Mouse (Mus musculus) embryonic facial prominence, embryonic 10.5 days (tissue): ENCODE measurements around the gene Ptprg. TPM values are rescaled to one million over a fixed set of nuclear protein-coding genes. Genes with fewer than 3 reads are reported as not detected.

Experiments
- DNase-seq: peaks from one replicate; pipeline ENCODE4 v3.0.0-alpha.2; 2017; ENCODE audit warnings: low spot score
- H3K27ac ChIP-seq: fragments of 300-500 bp; sonication (generic); replicated peaks from 2 replicates; pipeline ENCODE4 v1.5.1; 2016; ENCODE audit warnings: mild to moderate bottlenecking
- H3K27me3 ChIP-seq: fragments of 300-500 bp; sonication (generic); replicated peaks from 2 replicates; pipeline ENCODE4 v1.6.1; 2016; ENCODE audit warnings: low read depth, mild to moderate bottlenecking; ENCODE audit not compliant: poor library complexity, severe bottlenecking
- H3K36me3 ChIP-seq: fragments of 300-500 bp; sonication (generic); replicated peaks from 2 replicates; pipeline ENCODE4 v1.6.1; 2016; ENCODE audit warnings: mild to moderate bottlenecking, moderate library complexity
- H3K4me1 ChIP-seq: fragments of 300-500 bp; sonication (generic); 2 replicates; pipeline ENCODE4 v1.6.1; 2016
- H3K4me3 ChIP-seq: fragments of 300-500 bp; sonication (generic); 2 replicates; pipeline ENCODE4 v1.5.1; 2016; ENCODE audit warnings: mild to moderate bottlenecking, moderate library complexity
- H3K9me3 ChIP-seq: fragments of 300-500 bp; sonication (generic); 2 replicates; pipeline ENCODE4 v1.6.1; 2016; ENCODE audit warnings: mild to moderate bottlenecking
- WGBS: fragments of 180-500 bp; shearing (Covaris S2); methylation state at CpG from one replicate; pipeline ENCODE4 v1.1.7; 2016; 5-methylcytosine and 5-hydroxymethylcytosine counted together
- polyA plus RNA-seq: library from polyadenylated mRNA; unstranded; fragments of >200 nt; fragmentation: Nextera tagmentation; extraction: Ambion mirVana; gene quantifications from 2 replicates; pipeline ENCODE4 v1.2.1, GENCODE M21; 2016

Ptprg gene
- polyA plus RNA-seq, 1 experiment from 2014 or later = 40.7 TPM

- no peak for DNase-seq
- no peak overlapping the region for H3K4me3 ChIP-seq
- no peak overlapping the region for H3K27ac ChIP-seq
- no peaks in the 10 kb centered on the region for H3K27me3 ChIP-seq
- WGBS = 88% methylated on average over 7 of the region's 7 CpGs
- no peaks in the 10 kb centered on the region for H3K9me3 ChIP-seq
- no peaks in the 10 kb centered on the region for H3K36me3 ChIP-seq
- H3K4me1 ChIP-seq = no peaks in the 10 kb centered on the region; the same call in 1 of the 2 replicates
Observed at GRCm38 (mm10) chr14:11637673-11638072, 84.3 kb downstream of the Ptprg start.

GRCm38 (mm10) chr14:11639366-11639765 lies 86.0 kb downstream of the Ptprg start:
- no peaks in the 10 kb centered on the region for H3K27me3 ChIP-seq
- DNase-seq = no peak
- H3K27ac ChIP-seq = no peak overlapping the region
- no peak overlapping the region for H3K4me3 ChIP-seq
- no peaks in the 10 kb centered on the region; the same call in 1 of the 2 replicates for H3K4me1 ChIP-seq
- WGBS = 93% methylated on average over 5 of the region's 5 CpGs
- no peaks in the 10 kb centered on the region for H3K9me3 ChIP-seq
- H3K36me3 ChIP-seq = no peaks in the 10 kb centered on the region

GRCm38 (mm10) chr14:11640372-11640771 lies 87.0 kb downstream of the Ptprg start:
- H3K27ac ChIP-seq = no peak overlapping the region
- no peaks in the 10 kb centered on the region; the same call in 1 of the 2 replicates for H3K4me1 ChIP-seq
- H3K4me3 ChIP-seq = no peak overlapping the region
- H3K27me3 ChIP-seq = no peaks in the 10 kb centered on the region
- DNase-seq = no peak
- H3K36me3 ChIP-seq = no peaks in the 10 kb centered on the region
- H3K9me3 ChIP-seq = no peaks in the 10 kb centered on the region

GRCm38 (mm10) chr14:11640996-11641395 lies 87.7 kb downstream of the Ptprg start:
- H3K27ac ChIP-seq = no peak overlapping the region
- H3K27me3 ChIP-seq = no peaks in the 10 kb centered on the region
- H3K9me3 ChIP-seq = no peaks in the 10 kb centered on the region
- H3K4me3 ChIP-seq = no peak overlapping the region
- WGBS = 83% methylated on average over 3 of the region's 3 CpGs
- no peaks in the 10 kb centered on the region; the same call in 1 of the 2 replicates for H3K4me1 ChIP-seq
- H3K36me3 ChIP-seq = no peaks in the 10 kb centered on the region
- DNase-seq = no peak

DNA sequence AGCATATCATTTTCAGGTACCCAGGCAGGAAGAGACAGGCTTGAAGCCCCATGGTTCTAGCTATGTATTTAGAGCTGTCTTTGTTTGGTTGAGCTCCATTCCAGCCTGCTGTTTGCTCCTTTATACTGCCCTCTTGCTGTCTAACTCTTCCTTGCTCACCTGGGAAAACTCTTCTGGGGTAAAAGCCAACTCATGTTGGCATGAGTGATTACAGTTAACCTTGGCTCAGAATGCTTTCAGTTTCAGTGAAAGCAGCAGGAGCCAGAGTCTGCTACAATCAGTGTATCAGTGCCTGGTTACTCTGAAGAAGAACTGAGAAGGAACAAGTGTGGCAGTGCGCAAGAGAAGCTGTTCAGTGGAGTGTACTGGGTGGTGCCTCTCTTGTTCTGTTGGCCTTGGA lies 89.6 kb downstream of the Ptprg start:
- Histone ChIP-seq H3K27ac (no peak overlapping the region), H3K36me3 (no peaks in the 10 kb centered on the region), H3K27me3 (no peaks in the 10 kb centered on the region), H3K4me1 (no peaks in the 10 kb centered on the region; the same call in 1 of the 2 replicates), H3K4me3 (no peak overlapping the region), H3K9me3 (no peaks in the 10 kb centered on the region)
- no peak for DNase-seq
- WGBS = 93% methylated on average over 1 of the region's 1 CpGs

- H3K9me3 ChIP-seq = no peaks in the 10 kb centered on the region
- DNase-seq = no peak
- WGBS = 78% methylated on average over 6 of the region's 6 CpGs
Observed at GRCm38 (mm10) chr14:11657374-11657773, 104.0 kb downstream of the Ptprg start.

DNA sequence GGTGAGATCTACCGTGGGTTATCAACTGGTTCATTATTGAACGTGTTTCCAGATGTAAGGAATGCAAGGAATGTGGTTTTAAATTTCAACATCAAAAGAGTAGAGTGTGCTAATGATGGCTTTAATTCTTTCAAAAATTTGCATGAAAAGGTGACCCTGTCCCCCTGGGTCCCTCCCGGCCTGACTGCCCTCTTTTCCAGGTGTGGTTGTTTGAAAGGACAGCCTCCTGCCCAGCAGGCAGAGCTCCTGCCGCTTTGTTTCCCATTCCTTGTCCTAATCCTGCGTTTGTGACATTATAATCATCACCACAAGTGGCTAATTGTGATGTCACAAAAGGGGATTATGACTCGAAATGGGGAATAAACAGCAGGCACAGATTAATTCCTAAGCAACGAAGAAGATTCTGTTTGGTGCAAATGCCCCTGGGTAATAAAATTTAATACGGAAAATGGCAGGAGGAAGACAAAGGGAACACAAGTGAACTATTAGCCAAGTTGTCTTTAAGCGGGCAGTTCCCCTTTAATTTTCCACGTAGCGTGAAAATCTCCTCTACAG lies 110.4 kb downstream of the Ptprg start:
- 8% methylated on average over 11 of the region's 11 CpGs for WGBS
- Histone ChIP-seq H3K4me3 (no peak overlapping the region), H3K36me3 (no peaks in the 10 kb centered on the region; the same call in 1 of the 2 replicates), H3K9me3 (no peaks in the 10 kb centered on the region), H3K27me3 (no peaks in the 10 kb centered on the region), H3K4me1 (peaks cover 55% of the 10 kb centered on the region), H3K27ac (no peak overlapping the region)
- DNase-seq = no peak

More at GRCm38 (mm10) chr14:11657374-11657773, 104.0 kb downstream of the Ptprg start:
- Histone ChIP-seq H3K27ac (no peak overlapping the region), H3K36me3 (no peaks in the 10 kb centered on the region; the same call in 1 of the 2 replicates), H3K4me3 (no peak overlapping the region), H3K4me1 (peaks cover 15% of the 10 kb centered on the region; the same call in 1 of the 2 replicates), H3K27me3 (no peaks in the 10 kb centered on the region)

DNA sequence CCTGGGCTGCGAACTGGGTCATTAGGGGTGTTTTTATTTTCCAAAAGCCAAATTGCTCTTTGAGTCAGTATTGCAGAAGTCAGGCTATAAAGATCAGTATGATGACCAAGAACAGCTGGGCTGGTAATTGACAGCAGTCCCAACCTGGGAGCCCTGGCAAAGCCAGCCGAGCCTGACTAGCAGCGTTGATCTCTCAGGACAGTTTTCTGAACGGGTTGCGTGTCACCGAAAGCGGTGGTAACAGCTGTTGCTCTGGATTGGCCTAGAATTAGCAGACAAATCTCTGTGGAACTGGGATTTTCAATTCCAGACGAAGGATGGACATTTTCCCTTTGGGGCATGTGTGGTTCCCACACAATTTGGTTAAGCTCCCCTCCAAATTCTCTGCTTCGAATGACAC lies 111.0 kb downstream of the Ptprg start:
- Histone ChIP-seq H3K9me3 (no peaks in the 10 kb centered on the region), H3K27me3 (no peaks in the 10 kb centered on the region), H3K36me3 (no peaks in the 10 kb centered on the region), H3K4me1 (peaks cover 55% of the 10 kb centered on the region), H3K27ac (no peak overlapping the region), H3K4me3 (no peak overlapping the region)
- 14% methylated on average over 9 of the region's 9 CpGs for WGBS
- DNase-seq = peak; percentile 42

GRCm38 (mm10) chr14:11665046-11665445 lies 111.7 kb downstream of the Ptprg start:
- Histone ChIP-seq H3K4me3 (no peak overlapping the region), H3K4me1 (peaks cover 59% of the 10 kb centered on the region), H3K27ac (no peak overlapping the region), H3K27me3 (peaks cover 4% of the 10 kb centered on the region), H3K9me3 (no peaks in the 10 kb centered on the region), H3K36me3 (no peaks in the 10 kb centered on the region)
- 69% methylated on average over 7 of the region's 7 CpGs for WGBS
- no peak for DNase-seq

GRCm38 (mm10) chr14:11667762-11668161 lies 114.4 kb downstream of the Ptprg start:
- Histone ChIP-seq H3K4me3 (no peak overlapping the region), H3K27me3 (peaks cover 4% of the 10 kb centered on the region), H3K9me3 (no peaks in the 10 kb centered on the region), H3K27ac (no peak overlapping the region), H3K36me3 (no peaks in the 10 kb centered on the region; the same call in 1 of the 2 replicates), H3K4me1 (peaks cover 69% of the 10 kb centered on the region)
- DNase-seq = no peak
- WGBS = 8% methylated on average over 3 of the region's 3 CpGs

- Histone ChIP-seq H3K9me3 (no peaks in the 10 kb centered on the region), H3K27me3 (peaks cover 4% of the 10 kb centered on the region), H3K4me3 (no peak overlapping the region)
Observed at GRCm38 (mm10) chr14:11670847-11671246, 117.5 kb downstream of the Ptprg start.

DNA sequence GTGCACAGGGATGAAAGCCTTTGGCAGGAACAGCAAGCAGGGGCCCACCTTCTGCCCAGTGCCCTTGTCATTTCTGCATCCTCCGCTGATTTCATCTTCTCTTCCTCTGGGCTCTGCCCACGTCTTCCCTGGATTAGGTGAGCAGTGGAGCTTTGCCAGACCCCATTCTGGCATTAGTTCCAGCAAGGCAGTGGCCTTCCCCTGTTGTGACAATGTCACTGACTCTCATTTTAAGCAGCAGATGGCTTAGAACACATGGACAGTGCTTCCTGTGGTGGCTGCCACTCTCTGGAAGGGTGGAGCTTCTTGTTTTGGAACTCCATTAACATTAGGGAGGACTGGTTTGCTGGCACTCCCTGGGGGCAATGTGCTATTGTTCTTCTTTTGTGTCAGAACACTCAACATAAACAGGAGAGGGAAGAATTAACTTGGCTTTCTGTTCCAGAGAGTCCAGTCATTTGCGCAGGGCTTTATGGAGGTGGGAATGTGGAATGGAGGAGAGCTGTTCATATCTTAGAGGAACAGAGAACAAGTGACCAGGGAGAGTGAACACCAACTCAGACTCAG lies 119.7 kb downstream of the Ptprg start:
- WGBS = 79% methylated on average over 3 of the region's 3 CpGs
- Histone ChIP-seq H3K36me3 (no peaks in the 10 kb centered on the region; the same call in 1 of the 2 replicates), H3K27ac (no peak overlapping the region), H3K9me3 (no peaks in the 10 kb centered on the region), H3K4me1 (peaks cover 22% of the 10 kb centered on the region), H3K27me3 (peaks cover 4% of the 10 kb centered on the region), H3K4me3 (no peak overlapping the region)
- DNase-seq = no peak

More at GRCm38 (mm10) chr14:11670847-11671246, 117.5 kb downstream of the Ptprg start:
- H3K4me1 ChIP-seq = peaks cover 44% of the 10 kb centered on the region
- WGBS = 9% methylated on average over 6 of the region's 6 CpGs
- H3K27ac ChIP-seq = no peak overlapping the region
- no peak for DNase-seq
- no peaks in the 10 kb centered on the region; the same call in 1 of the 2 replicates for H3K36me3 ChIP-seq

- peaks cover 28% of the 10 kb centered on the region for H3K4me1 ChIP-seq
- no peak overlapping the region for H3K4me3 ChIP-seq
- no peaks in the 10 kb centered on the region for H3K9me3 ChIP-seq
- 84% methylated on average over 4 of the region's 4 CpGs for WGBS
- DNase-seq = no peak
- H3K27ac ChIP-seq = no peak overlapping the region
- H3K27me3 ChIP-seq = no peaks in the 10 kb centered on the region
- H3K36me3 ChIP-seq = no peaks in the 10 kb centered on the region
Observed at GRCm38 (mm10) chr14:11678201-11678600, 124.9 kb downstream of the Ptprg start.
